Mouse (Mus musculus) MEL (cell line): ENCODE measurements around the gene Pdcl3.

Experiments
- CTCF ChIP-seq, 3 experiments: IDR thresholded peaks in 2 of 3; conservative IDR thresholded peaks in 1 of 3; 2 replicates each; pipeline ENCODE4 v1.5.1; 2011 to 2012; ENCODE audit warnings: low read length in 3 of 3, low read depth in 2 of 3, mild to moderate bottlenecking in 2 of 3, improper control_type of control experiment in 1 of 3, inconsistent platforms in 1 of 3, mixed read lengths in 1 of 3, moderate library complexity in 1 of 3; ENCODE audit not compliant: control insufficient read depth in 1 of 3, insufficient read depth in 1 of 3, poor library complexity in 1 of 3, severe bottlenecking in 1 of 3
- E2F4 ChIP-seq: IDR thresholded peaks from 2 replicates; pipeline ENCODE4 v1.6.1; 2011; ENCODE audit warnings: low read depth, low read length, improper control_type of control experiment, borderline replicate concordance
- EP300 ChIP-seq, 2 experiments: IDR thresholded peaks; 2 replicates each; pipeline ENCODE4 v1.6.1; 2011; ENCODE audit warnings: improper control_type of control experiment in 2 of 2, low read length in 2 of 2, low read depth in 1 of 2, mild to moderate bottlenecking in 1 of 2
- GATA1 ChIP-seq: IDR thresholded peaks from 2 replicates; pipeline ENCODE4 v1.6.1; 2011; ENCODE audit warnings: low read depth, low read length, improper control_type of control experiment
- KAT2A ChIP-seq: conservative IDR thresholded peaks from 2 replicates; pipeline ENCODE4 v1.6.1; 2012; ENCODE audit warnings: low read depth, low read length, improper control_type of control experiment, inconsistent platforms
- MXI1 ChIP-seq: IDR thresholded peaks from 2 replicates; pipeline ENCODE4 v1.6.1; 2011; ENCODE audit warnings: mild to moderate bottlenecking, low read depth, low read length, improper control_type of control experiment
- MYC ChIP-seq: IDR thresholded peaks from 2 replicates; pipeline ENCODE4 v1.6.1; 2011; ENCODE audit warnings: low read depth, mild to moderate bottlenecking, low read length, improper control_type of control experiment, moderate library complexity
- POLR2A ChIP-seq, 2 experiments: IDR thresholded peaks; 2 replicates each; pipeline ENCODE4 v1.6.1; 2011 to 2012; ENCODE audit warnings: low read length in 2 of 2, mild to moderate bottlenecking in 2 of 2, control low read depth in 1 of 2, improper control_type of control experiment in 1 of 2, low read depth in 1 of 2, moderate library complexity in 1 of 2; ENCODE audit not compliant: control insufficient read depth in 1 of 2, insufficient read depth in 1 of 2, poor library complexity in 1 of 2
- SMC3 ChIP-seq: IDR thresholded peaks from 2 replicates; pipeline ENCODE4 v1.6.1; 2011; ENCODE audit warnings: low read depth, low read length, improper control_type of control experiment
- TCF12 ChIP-seq: IDR thresholded peaks from 2 replicates; pipeline ENCODE4 v1.6.1; 2014; ENCODE audit warnings: low read depth, mild to moderate bottlenecking, inconsistent platforms, low read length, improper control_type of control experiment, moderate library complexity
- USF1 ChIP-seq: IDR thresholded peaks from 2 replicates; pipeline ENCODE4 v1.6.1; 2014; ENCODE audit warnings: low read depth, mild to moderate bottlenecking, inconsistent platforms, low read length, improper control_type of control experiment, moderate library complexity
- ZMIZ1 ChIP-seq: IDR thresholded peaks from 2 replicates; pipeline ENCODE4 v1.6.1; 2012; ENCODE audit warnings: low read depth, mild to moderate bottlenecking, inconsistent platforms, low read length, improper control_type of control experiment, moderate library complexity

DNA sequence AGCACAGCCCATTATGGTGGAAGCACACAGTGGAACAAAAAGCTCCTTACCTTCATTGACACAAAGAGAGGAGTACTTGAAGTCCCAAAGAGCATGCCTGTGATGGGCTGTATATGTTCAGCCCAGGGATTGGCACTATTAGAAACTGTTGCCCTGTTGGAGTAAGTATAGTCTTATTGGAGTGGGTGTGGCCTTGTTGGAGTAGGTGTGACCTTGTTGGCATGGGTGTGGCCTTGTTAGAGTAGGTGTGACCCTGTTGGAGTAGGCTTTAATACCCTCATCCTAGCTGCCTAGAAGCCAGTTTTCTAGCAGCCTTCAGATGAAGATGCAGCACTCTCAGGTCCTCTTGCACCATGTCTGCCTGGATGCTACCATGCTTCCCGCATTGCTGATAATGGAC lies 16.3 kb upstream of the Pdcl3 start:
- TF ChIP-seq CTCF (IDR thresholded peaks at IDR 0.05 in 2 of 3, conservative IDR thresholded peaks at IDR 0.05 in 1 of 3; ENCODE audit: control insufficient read depth in 1 of 3, insufficient read depth in 1 of 3, low read depth in 2 of 3, low read length in 3 of 3, poor library complexity in 1 of 3, severe bottlenecking in 1 of 3) (no peak), KAT2A (no peak), MXI1 (no peak), ZMIZ1 (no peak), SMC3 (no peak), E2F4 (no peak), POLR2A (IDR thresholded peaks at IDR 0.05; ENCODE audit: control insufficient read depth in 1 of 2, insufficient read depth in 1 of 2, low read depth in 1 of 2, low read length in 2 of 2, poor library complexity in 1 of 2) (no peak), MYC (no peak), EP300 (IDR thresholded peaks at IDR 0.05; ENCODE audit: low read depth in 1 of 2, low read length in 2 of 2) (no peak), USF1 (no peak), TCF12 (no peak), GATA1 (no peak)
